Mouse (Mus musculus) layer of hippocampus, adult 9-11 months (tissue): ENCODE measurements around the gene Elobl.

Source experiments
- DNase-seq: peaks from one replicate; pipeline ENCODE4 v3.0.0; 2022

Gene Elobl

GRCm38 (mm10) chr11:88934089-88935000 lies 32.4 kb downstream of the Elobl start:
- DNase-seq, result peak; percentile 38

DNA sequence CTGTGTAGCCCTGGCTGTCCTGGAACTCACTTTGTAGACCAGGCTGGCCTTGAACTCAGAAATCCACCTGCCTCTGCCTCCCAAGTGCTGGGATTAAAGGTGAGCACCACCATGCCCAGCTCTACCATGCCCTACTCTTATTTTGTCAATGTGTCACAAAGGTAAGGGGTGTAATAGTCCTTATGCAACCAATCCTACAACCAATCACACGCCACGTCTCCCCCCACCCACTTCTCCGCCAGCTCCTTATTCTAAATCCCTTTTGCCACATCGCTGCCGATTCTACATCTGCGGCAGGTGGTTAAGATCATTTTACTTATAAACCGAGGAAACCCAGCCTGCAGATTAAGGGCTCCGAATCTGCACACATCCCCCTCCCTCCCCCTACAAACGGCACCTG lies 33.7 kb downstream of the Elobl start:
- DNase-seq, result no peak

DNA sequence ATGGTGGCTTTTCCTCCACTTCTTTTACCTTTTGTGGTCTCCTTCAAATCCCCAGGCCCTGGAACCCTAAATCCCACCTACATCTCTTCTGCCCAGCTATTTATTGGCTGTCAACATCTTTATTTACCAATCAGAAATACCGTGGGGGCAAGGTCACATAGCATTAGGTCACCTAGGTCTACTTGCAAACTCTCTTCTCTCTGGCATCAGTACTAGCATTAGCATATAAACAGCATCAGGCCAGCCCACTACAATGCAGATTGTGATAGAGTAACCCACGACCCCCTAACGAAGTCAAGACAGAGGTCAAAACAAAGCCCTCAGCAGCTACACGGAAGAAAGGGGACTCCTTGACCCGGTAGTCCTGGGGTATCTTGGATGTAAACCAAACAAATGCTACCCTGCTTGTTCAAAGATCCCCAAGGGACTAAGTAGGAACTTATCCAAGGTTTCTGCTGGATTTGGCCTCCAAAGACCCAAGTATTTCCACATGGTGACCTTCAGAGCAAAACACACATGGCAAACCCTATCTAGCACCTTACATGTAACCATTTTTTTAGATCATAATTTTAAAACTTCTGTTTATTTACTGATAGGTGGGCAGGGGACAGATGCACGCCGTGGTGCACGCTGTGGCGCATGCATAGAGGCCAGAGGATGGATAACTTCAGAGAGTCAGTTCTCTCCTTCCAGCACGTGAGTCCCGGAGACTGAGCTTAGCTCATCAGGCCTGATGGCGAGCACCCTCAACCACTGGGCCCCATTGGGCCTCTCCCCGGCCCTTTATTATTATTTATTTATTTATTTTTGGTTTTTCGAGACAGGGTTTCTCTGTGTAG lies 34.8 kb downstream of the Elobl start:
- no peak for DNase-seq

- DNase-seq, result no peak
These were observed 40.2 kb downstream of the Elobl start for GRCm38 (mm10) chr11:88926566-88926965.
